Mouse (Mus musculus): ENCODE measurements around the gene Syn2. TPM values are rescaled to one million over a fixed set of nuclear protein-coding genes. Genes with fewer than 3 reads are reported as not detected.
"Not testable (repeated sequence)": the region's sequence is repeated elsewhere in the genome, so short reads cannot be mapped to it uniquely, and the experiment has no call there.

Syn2 gene
- total RNA-seq, 4 experiments from 2014 or later: 18.0 to 39.1 (median 25.6) TPM

- DNase-seq: peak; percentile 24
These were observed 44.1 kb downstream of the Syn2 start for GRCm38 (mm10) chr6:115178826-115179225.

- no peak for DNase-seq
These were observed 46.4 kb downstream of the Syn2 start for GRCm38 (mm10) chr6:115181094-115181493.

- no peak for DNase-seq
These were observed 56.4 kb downstream of the Syn2 start for GRCm38 (mm10) chr6:115191111-115191510.

GRCm38 (mm10) chr6:115200753-115201152 lies 66.1 kb downstream of the Syn2 start:
- DNase-seq: no peak

- DNase-seq: no peak
These were observed 68.3 kb downstream of the Syn2 start for GRCm38 (mm10) chr6:115203029-115203428.

- DNase-seq: no peak
These were observed 75.5 kb downstream of the Syn2 start for GRCm38 (mm10) chr6:115210187-115210586.

- DNase-seq: no peak
These were observed 76.1 kb downstream of the Syn2 start for GRCm38 (mm10) chr6:115210820-115211219.

- no peak for DNase-seq
These were observed 77.6 kb downstream of the Syn2 start for GRCm38 (mm10) chr6:115212132-115212903.

- DNase-seq: no peak
These were observed 78.4 kb downstream of the Syn2 start for GRCm38 (mm10) chr6:115213129-115213528.

- DNase-seq: no peak
These were observed 86.5 kb downstream of the Syn2 start for GRCm38 (mm10) chr6:115221215-115221641.

GRCm38 (mm10) chr6:115225519-115225918 lies 90.8 kb downstream of the Syn2 start:
- no peak for DNase-seq

GRCm38 (mm10) chr6:115227043-115227442 lies 92.3 kb downstream of the Syn2 start, which contains the start of gene Gm17482:
Gene Gm17482 (plus strand): TSS chr6:115227343.
- DNase-seq: no peak

GRCm38 (mm10) chr6:115227529-115227928 lies 92.8 kb downstream of the Syn2 start:
- peak; percentile 57 for DNase-seq

GRCm38 (mm10) chr6:115230557-115230956 lies 95.9 kb downstream of the Syn2 start:
- DNase-seq: no peak

GRCm38 (mm10) chr6:115231836-115232235 lies 97.1 kb downstream of the Syn2 start:
- DNase-seq: no peak

GRCm38 (mm10) chr6:115232562-115232961 lies 97.9 kb downstream of the Syn2 start:
- no peak for DNase-seq

GRCm38 (mm10) chr6:115238031-115239027 lies 103.6 kb downstream of the Syn2 start:
- DNase-seq: peak; percentile 31

GRCm38 (mm10) chr6:115239335-115239734 lies 104.6 kb downstream of the Syn2 start:
- no peak for DNase-seq

GRCm38 (mm10) chr6:115240431-115240830 lies 105.7 kb downstream of the Syn2 start:
- not testable (repeated sequence) for DNase-seq

- no peak for DNase-seq
These were observed 106.5 kb downstream of the Syn2 start for GRCm38 (mm10) chr6:115241131-115241699.

- no peak for DNase-seq
These were observed 107.2 kb downstream of the Syn2 start for GRCm38 (mm10) chr6:115241939-115242338.

GRCm38 (mm10) chr6:115244222-115244621 lies 109.5 kb downstream of the Syn2 start:
- DNase-seq: no peak

All from adrenal gland, adult 8-10 months (tissue).